Mouse (Mus musculus) adrenal gland, adult 2 months (tissue): ENCODE data around the gene AF366264. TPM values are rescaled to one million over a fixed set of nuclear protein-coding genes. Genes with fewer than 3 reads are reported as not detected.
"Not testable (repeated sequence)": the region's sequence is repeated elsewhere in the genome, so short reads cannot be mapped to it uniquely, and the experiment has no call there.

ENCODE experiments used
- DNase-seq: peaks from one replicate; pipeline ENCODE4 v3.0.0; 2021
- long read RNA-seq: library from polyadenylated mRNA; stranded (forward); transcript quantifications from one replicate; pipeline ENCODE4 v2.0.0, GENCODE M21; 2021
- polyA plus RNA-seq: library from polyadenylated mRNA; depleted of rRNA; stranded (reverse); fragments of >200 nt; gene quantifications from 2 replicates; pipeline ENCODE4 v1.2.3, GENCODE M21; 2012; rRNA removed
- total RNA-seq, 2 experiments: library from RNA; stranded (reverse); gene quantifications; 2 replicates each; pipeline ENCODE4 v1.2.3; 2021

AF366264 gene
- total RNA-seq, result not detected
- polyA plus RNA-seq, result not detected in 2 replicates
- long read RNA-seq, result 0 reads

GRCm38 (mm10) chr8:13838289-13838688 lies at the start of gene AF366264:
AF366264 (minus strand) TSS chr8:13838389.
- DNase-seq, result not testable (repeated sequence)

GRCm38 (mm10) chr8:13843286-13843685 lies 5.1 kb upstream of the AF366264 start:
- not testable (repeated sequence) for DNase-seq

DNA sequence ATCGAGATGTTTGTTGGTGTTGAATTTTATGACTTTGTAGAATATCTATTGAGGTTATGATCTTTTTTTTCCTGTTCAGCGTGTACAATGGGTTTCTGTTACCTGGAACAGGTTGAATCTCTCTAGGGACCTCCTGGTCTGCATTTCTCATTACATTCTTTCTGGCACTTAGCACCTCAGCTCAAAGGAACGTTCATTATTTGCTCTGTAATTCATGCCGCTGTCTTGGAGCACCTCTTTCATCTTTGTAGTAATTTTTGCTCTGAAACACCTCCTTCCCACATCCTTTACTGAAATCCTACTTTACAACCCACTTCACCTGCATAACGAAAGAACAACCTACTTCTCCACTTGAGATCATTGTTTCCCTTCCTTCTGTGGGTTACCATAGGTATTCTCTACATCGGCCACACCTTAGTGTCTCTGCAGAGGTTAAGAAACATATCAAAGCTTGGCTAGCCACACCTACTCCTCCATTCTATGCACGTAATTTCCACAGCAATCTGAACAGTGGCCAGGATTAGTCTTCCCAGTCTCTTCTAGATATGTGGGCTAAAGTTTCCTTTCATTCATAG lies 9.5 kb downstream of the AF366264 start:
- DNase-seq, result no peak

- DNase-seq, result no peak
These were observed 38.6 kb downstream of the AF366264 start for GRCm38 (mm10) chr8:13799566-13799965.

- no peak for DNase-seq
These were observed 40.5 kb downstream of the AF366264 start for GRCm38 (mm10) chr8:13797676-13798075.

DNA sequence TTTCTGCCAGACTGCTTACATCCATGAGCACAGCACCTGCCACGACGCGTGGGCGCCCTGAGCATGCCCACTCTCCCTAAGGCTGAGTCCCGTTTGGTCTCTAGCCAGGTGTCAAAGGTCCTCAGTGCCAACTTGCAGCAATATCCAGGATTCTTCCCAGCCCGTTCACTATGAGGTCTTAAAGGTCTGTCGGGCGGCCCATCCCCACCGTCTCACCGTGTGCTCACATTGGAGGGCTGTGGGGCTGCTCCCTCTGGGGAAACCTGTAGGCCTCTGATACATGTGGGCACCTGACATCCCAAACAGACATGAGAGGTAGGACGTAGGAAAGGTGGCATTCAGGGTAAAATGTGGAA lies 44.5 kb downstream of the AF366264 start:
- DNase-seq, result no peak

DNA sequence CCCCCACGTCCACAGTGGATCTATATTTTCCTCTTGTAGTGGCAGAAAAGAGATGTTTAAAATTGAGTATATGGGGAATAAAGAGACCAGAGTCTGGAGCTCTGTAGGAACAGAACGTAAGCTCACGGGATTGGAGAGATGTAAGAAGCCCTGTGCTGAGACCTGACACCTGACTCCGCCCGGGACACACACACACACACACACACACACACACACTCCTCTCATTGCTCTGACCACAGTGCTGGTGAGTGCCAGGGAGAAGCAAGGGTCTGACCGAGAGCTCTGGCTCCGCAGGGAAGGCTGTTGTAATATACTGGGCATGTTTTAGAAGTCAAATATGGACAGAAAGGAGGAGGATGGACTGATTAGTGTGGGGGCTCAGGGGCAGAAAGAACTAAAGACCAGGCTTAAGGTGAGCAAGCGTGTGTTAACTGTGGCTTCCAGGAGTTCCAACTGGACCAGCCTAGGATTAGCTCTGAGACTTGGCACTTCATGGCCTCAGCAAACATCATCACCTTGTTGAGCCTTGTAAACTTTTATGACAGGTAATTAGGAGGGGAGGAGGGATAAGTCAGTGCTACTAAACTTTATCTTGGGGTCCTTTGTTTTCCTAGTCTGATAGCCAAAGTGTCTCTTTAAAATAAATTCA lies 45.0 kb downstream of the AF366264 start:
- no peak for DNase-seq

DNA sequence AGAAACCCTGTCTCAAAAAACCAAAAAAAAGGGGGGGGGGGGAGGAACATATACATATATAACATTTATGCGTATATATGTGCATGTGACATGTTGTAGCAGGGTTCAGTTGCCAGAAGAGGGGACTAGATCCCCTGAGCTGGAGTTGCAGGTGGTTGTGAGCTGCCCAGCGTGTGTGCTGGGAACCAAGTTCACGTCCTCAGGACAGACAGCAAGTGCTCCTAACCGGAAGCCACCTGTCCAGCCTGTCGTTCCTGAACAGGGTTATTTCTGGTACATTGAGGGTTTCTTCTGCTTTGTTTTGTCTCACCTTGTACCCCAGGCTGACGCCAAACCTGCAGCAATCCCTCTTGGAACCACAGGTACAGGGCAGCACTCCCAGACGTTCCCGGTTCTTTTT lies 48.6 kb downstream of the AF366264 start:
- DNase-seq, result no peak

GRCm38 (mm10) chr8:13785764-13786299 lies 52.4 kb downstream of the AF366264 start:
- peak; percentile 97 for DNase-seq

- peak; percentile 95 for DNase-seq
These were observed 52.9 kb downstream of the AF366264 start, which contains the start of gene Upf3a for GRCm38 (mm10) chr8:13785250-13785763. Upf3a (plus strand) TSS chr8:13785615.

Other genes starting within 250 kb of the AF366264 start
- 10 to 100 TPM; 27.4 to 35.9 TPM for gene Rasa3, start 160.8 kb downstream of the AF366264 start, total RNA-seq
- 25.8 and 38.6 TPM in 2 replicates for gene Rasa3, start 160.8 kb downstream of the AF366264 start, polyA plus RNA-seq
- not detected for gene Cfap97d2, start 132.5 kb downstream of the AF366264 start, total RNA-seq
- 0.13 and 0.45 TPM in 2 replicates for gene Cfap97d2, start 132.5 kb downstream of the AF366264 start, polyA plus RNA-seq
- gene Cdc16, start 80.7 kb downstream of the AF366264 start, total RNA-seq, result 10 to 100 TPM; 51.0 to 57.0 TPM
- 27.5 and 28.8 TPM in 2 replicates for gene Cdc16, start 80.7 kb downstream of the AF366264 start, polyA plus RNA-seq
- gene Upf3a, start 52.8 kb downstream of the AF366264 start, total RNA-seq, result 10 to 100 TPM; 27.7 to 28.3 TPM
- 4.1 and 5.8 TPM in 2 replicates for gene Upf3a, start 52.8 kb downstream of the AF366264 start, polyA plus RNA-seq
- 10 to 100 TPM; 22.6 to 25.1 TPM for gene Champ1, start 31.3 kb upstream of the AF366264 start, total RNA-seq
- gene Champ1, start 31.3 kb upstream of the AF366264 start, polyA plus RNA-seq, result 10.9 and 12.2 TPM in 2 replicates
- gene Coprs, start 51.9 kb upstream of the AF366264 start, total RNA-seq, result 10 to 100 TPM in 1 of 2 experiments, 1 to 10 TPM in 1; 9.1 to 18.7 TPM
- 20.6 and 28.1 TPM in 2 replicates for gene Coprs, start 51.9 kb upstream of the AF366264 start, polyA plus RNA-seq